Mouse (Mus musculus) embryonic facial prominence, embryonic 14.5 days (tissue): ENCODE data around the gene C2cd4c. TPM values are rescaled to one million over a fixed set of nuclear protein-coding genes. Genes with fewer than 3 reads are reported as not detected.
A peak's percentile ranks its signal among the peaks of the same experiment; 100 is the strongest.

Experiments
- ATAC-seq: fragments of 200-750 bp; cut with Nextera tagmentation; 2 replicates; pipeline ENCODE4 v1.8.0; 2017; ENCODE audit warnings: low read depth, moderate number of reproducible peaks, moderate TSS enrichment
- DNase-seq: peaks from one replicate; pipeline ENCODE4 v3.0.0-alpha.2; 2015; ENCODE audit warnings: low spot score
- H3K27ac ChIP-seq: fragments of 300-500 bp; sonication (generic); replicated peaks from 2 replicates; pipeline ENCODE4 v1.5.1; 2014; ENCODE audit warnings: low read depth, mild to moderate bottlenecking, low read length, moderate library complexity
- H3K27me3 ChIP-seq: fragments of 300-500 bp; sonication (generic); replicated peaks from 2 replicates; pipeline ENCODE4 v1.6.1; 2014; ENCODE audit warnings: low read length; ENCODE audit not compliant: control insufficient read depth, insufficient read depth
- H3K36me3 ChIP-seq: fragments of 300-500 bp; sonication (generic); 2 replicates; pipeline ENCODE4 v1.6.1; 2014; ENCODE audit warnings: low read length, mixed read lengths; ENCODE audit not compliant: control insufficient read depth, insufficient read depth
- H3K4me1 ChIP-seq: fragments of 300-500 bp; sonication (generic); 2 replicates; pipeline ENCODE4 v1.6.1; 2014; ENCODE audit warnings: antibody characterized with exemption, low read length; ENCODE audit not compliant: control insufficient read depth, insufficient read depth
- H3K4me2 ChIP-seq: fragments of 300-500 bp; sonication (generic); 2 replicates; pipeline ENCODE4 v1.6.1; 2014; ENCODE audit warnings: low read depth, mild to moderate bottlenecking, low read length, moderate library complexity, mixed read lengths
- H3K4me3 ChIP-seq: fragments of 300-500 bp; sonication (generic); 2 replicates; pipeline ENCODE4 v1.5.1; 2014; ENCODE audit warnings: low read depth, mild to moderate bottlenecking, low read length
- H3K9ac ChIP-seq: fragments of 300-500 bp; sonication (generic); 2 replicates; pipeline ENCODE4 v1.6.1; 2014; ENCODE audit warnings: low read depth, mild to moderate bottlenecking, low read length, moderate library complexity, mixed read lengths
- H3K9me3 ChIP-seq: fragments of 300-500 bp; sonication (generic); 2 replicates; pipeline ENCODE4 v1.6.1; 2016; ENCODE audit warnings: low read length; ENCODE audit not compliant: control insufficient read depth
- WGBS: fragments of 180-500 bp; shearing (Covaris S2); extraction: QIAGEN DNeasy Blood & Tissue Kit; methylation state at CpG from one replicate; pipeline ENCODE4 v1.1.7; 2014; 5-methylcytosine and 5-hydroxymethylcytosine counted together
- polyA plus RNA-seq: library from polyadenylated mRNA; unstranded; fragments of >200 nt; fragmentation: Nextera tagmentation; extraction: Ambion mirVana; gene quantifications from 2 replicates; pipeline ENCODE4 v1.2.1, GENCODE M21; 2014

Gene C2cd4c
- polyA plus RNA-seq, 1 experiment from 2014 or later: not detected

DNA sequence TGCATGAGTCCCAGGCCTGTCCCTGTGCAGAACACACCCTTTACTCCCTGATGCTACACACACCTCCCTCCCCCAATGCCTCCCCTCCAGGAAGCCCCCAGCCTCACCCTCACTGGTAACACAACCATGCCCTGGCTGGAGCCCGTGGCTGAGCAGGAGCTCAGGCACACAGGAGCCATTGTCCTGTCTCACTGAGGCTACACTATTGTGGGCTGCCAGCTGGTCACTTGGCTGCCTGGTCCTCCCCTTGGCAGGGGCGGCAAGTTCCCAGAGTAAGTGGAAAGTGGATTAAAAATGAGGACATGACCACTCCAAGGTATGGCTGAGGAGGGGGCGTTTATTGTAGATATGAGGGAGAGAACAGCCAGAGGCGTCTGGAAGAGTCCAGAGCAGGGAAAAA is 7.3 kb downstream of the C2cd4c start:
- H3K9me3 ChIP-seq: no peaks in the 10 kb centered on the region
- no peak for DNase-seq
- H3K36me3 ChIP-seq: no peaks in the 10 kb centered on the region
- no peak overlapping the region for H3K4me2 ChIP-seq
- WGBS: 47% methylated on average over 4 of the region's 4 CpGs
- no peak overlapping the region for H3K4me3 ChIP-seq
- no peaks in the 10 kb centered on the region for H3K4me1 ChIP-seq
- no peak overlapping the region for H3K27ac ChIP-seq
- no peak for ATAC-seq
- H3K27me3 ChIP-seq: peaks cover 10% of the 10 kb centered on the region
- H3K9ac ChIP-seq: no peak overlapping the region

DNA sequence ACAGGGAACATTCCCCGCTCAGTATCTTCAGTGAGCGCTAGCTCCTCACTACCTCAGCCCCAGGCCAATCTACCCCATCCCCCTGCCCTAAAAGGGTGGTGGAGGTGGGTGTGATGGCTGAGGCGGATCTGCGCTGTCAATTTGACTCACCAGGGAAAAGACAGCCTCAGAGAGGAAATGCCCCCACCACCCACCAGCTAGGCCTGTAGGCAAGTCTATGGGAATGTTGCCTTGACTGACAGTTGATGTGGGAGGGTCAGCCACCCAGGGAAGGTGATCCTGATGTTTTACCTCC is 15.9 kb downstream of the C2cd4c start:
- Histone ChIP-seq H3K9ac (no peak overlapping the region), H3K27me3 (peaks cover 7% of the 10 kb centered on the region), H3K9me3 (no peaks in the 10 kb centered on the region), H3K36me3 (no peaks in the 10 kb centered on the region), H3K4me3 (no peak overlapping the region), H3K4me2 (no peak overlapping the region), H3K4me1 (no peaks in the 10 kb centered on the region), H3K27ac (no peak overlapping the region)
- WGBS: 65% methylated on average over 4 of the region's 4 CpGs
- DNase-seq (no peak), ATAC-seq (no peak)

DNA sequence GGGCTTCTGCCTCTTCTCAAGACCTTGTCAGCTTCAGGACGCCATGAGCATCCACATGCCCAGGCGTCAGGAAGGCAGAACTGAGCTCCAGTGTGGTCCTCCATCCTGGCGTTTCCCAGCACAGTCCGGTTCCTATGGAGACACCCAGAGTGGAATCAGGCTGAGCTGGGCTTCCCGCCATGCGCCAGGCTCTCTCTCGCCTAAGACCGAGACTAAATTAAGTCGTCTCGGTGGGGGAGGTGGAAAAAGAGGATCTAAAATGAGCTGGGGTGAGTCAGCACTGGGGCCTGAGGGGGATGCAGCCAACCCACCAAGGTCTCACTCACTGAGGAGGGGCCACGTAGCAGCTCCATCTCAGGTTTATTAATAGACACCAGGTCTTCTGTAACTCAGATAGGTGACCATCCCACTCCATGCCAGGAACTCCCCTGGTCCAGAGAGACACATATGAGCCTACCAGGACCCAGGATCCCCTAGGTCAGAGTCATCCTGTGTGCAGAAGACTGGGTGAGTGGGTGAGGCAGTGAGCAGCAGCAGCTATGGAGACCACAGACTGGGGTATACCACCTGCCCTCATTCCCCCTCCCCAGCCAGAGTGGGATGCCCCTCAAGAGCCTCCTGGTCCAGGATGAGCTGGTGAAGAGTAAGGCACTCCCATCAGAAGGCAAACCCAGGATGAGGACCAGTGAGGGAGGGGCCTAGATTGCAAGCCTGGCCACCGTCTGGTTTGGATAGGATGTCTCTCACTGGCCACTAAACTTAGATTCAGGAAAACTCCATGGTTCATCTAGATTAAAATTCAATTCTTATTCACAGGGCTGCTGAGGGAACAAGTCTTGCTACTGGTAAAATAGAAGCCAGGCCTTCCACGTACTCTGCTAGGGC is 16.5 kb downstream of the C2cd4c start:
- H3K36me3 ChIP-seq: no peaks in the 10 kb centered on the region
- DNase-seq (peak; percentile 25), ATAC-seq (no peak)
- H3K9ac ChIP-seq: no peak overlapping the region
- H3K4me1 ChIP-seq: no peaks in the 10 kb centered on the region
- H3K27me3 ChIP-seq: peaks cover 7% of the 10 kb centered on the region
- H3K27ac ChIP-seq: no peak overlapping the region
- H3K9me3 ChIP-seq: no peaks in the 10 kb centered on the region
- WGBS: 27% methylated on average over 13 of the region's 13 CpGs
- no peak overlapping the region for H3K4me3 ChIP-seq
- no peak overlapping the region for H3K4me2 ChIP-seq

DNA sequence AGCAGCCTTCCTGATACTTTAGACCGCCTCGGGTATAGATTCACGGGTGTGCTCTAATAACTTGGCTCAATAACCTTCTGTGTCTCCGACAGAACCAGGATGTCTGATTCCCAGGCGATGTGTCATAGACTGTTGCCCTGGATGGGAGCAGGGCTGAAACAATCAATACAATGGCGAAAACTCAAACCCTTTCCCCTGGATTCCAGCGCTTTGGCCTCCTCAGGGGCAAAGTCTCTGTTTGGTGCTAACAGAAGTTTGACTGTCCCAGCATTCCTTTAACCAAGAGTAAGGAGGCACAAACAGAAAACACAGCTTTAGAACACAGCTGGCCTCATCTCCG is 18.3 kb downstream of the C2cd4c start:
- Histone ChIP-seq H3K27me3 (peaks cover 7% of the 10 kb centered on the region), H3K4me1 (no peaks in the 10 kb centered on the region), H3K4me3 (no peak overlapping the region), H3K4me2 (no peak overlapping the region), H3K36me3 (no peaks in the 10 kb centered on the region), H3K27ac (no peak overlapping the region), H3K9me3 (no peaks in the 10 kb centered on the region), H3K9ac (no peak overlapping the region)
- ATAC-seq (no peak), DNase-seq (no peak)
- WGBS: 53% methylated on average over 8 of the region's 8 CpGs

DNA sequence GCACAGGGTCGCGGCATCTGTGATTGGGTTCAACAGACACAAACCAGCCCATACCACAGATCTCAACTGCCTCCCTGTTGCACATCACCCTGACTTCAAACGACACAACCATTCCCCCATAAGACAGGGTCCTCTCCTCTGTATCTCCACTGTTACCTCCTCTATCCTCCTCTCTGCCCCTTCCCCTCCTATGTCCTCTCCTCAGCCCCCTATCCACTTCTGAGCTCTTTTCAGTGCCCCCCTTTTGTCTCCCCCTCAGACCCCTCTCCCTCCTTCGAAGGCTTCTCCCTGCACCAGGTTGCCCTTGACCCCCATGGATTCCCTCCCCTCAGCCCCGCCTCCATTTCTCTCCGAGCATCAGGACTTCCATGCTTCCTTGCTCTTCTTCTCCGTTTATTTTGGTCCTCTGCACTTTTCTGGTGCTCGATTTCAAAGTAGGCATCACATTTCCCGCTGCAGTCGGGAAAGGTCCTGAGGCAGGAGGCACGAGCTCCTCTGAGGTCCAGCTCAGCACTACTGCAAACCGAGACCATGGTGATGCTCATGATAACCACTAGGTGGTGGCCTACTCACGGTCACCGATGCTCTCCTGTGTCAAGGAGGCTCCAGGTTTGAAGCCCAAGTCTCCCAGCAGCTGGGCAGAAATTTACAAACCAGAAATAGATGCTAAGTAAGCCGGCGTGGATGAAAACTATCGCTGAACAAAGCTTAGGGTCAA is 18.8 kb downstream of the C2cd4c start:
- Histone ChIP-seq H3K27me3 (peaks cover 7% of the 10 kb centered on the region), H3K4me3 (no peak overlapping the region), H3K27ac (no peak overlapping the region), H3K9me3 (no peaks in the 10 kb centered on the region), H3K4me2 (no peak overlapping the region), H3K4me1 (no peaks in the 10 kb centered on the region), H3K9ac (no peak overlapping the region), H3K36me3 (no peaks in the 10 kb centered on the region)
- 14% methylated on average over 17 of the region's 17 CpGs for WGBS
- ATAC-seq (peak; percentile 92), DNase-seq (peak; percentile 89)

DNA sequence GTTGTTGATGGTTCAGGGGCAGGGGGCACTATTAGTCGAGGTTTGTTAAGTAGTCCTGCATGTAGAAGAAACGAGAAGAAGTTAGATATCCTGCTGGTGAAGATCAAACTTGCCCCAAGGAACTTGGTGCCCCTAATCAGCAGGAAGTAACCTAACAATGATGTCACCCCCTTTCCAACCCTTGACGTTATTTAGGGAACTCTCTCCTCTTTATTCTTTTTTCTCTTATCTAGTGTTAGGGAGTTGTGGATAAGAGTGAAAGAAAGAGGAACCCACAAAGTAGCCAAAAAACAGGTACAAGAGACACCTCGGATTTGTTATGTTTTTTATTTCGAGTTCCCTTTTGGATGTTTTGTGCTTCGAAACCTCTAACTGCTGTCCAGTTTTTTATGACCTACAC is 19.7 kb downstream of the C2cd4c start:
- Histone ChIP-seq H3K27me3 (peaks cover 7% of the 10 kb centered on the region), H3K4me1 (no peaks in the 10 kb centered on the region), H3K9me3 (no peaks in the 10 kb centered on the region), H3K4me2 (no peak overlapping the region), H3K27ac (no peak overlapping the region), H3K36me3 (no peaks in the 10 kb centered on the region), H3K9ac (no peak overlapping the region), H3K4me3 (no peak overlapping the region)
- ATAC-seq: no peak
- WGBS: 52% methylated on average over 6 of the region's 6 CpGs
- DNase-seq: no peak

DNA sequence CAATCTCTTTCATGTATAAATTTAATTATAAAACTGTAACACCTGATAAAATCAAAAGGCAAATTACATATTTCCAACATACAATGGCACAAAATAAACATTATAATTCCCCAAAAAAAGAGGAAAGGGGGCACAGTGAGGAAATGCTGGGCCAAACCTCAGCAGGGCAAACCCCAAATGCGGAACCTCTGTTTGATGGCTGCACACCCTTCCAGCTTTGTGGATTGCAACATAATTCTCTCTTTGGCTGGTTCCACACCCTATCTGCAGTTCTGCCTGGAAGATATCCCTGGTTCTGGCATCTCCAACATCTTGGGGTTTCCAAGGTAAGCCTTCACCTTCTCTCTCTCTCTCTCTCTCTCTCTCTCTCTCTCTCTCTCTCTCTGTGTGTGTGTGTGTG is 23.1 kb downstream of the C2cd4c start:
- DNase-seq: no peak
- ATAC-seq: no peak
- H3K4me1 ChIP-seq: no peaks in the 10 kb centered on the region
- H3K27me3 ChIP-seq: peaks cover 7% of the 10 kb centered on the region
- H3K36me3 ChIP-seq: no peaks in the 10 kb centered on the region
- no peak overlapping the region for H3K27ac ChIP-seq
- H3K4me2 ChIP-seq: no peak overlapping the region
- H3K4me3 ChIP-seq: no peak overlapping the region
- no peaks in the 10 kb centered on the region for H3K9me3 ChIP-seq
- 95% methylated on average over 1 of the region's 1 CpGs for WGBS
- no peak overlapping the region for H3K9ac ChIP-seq

DNA sequence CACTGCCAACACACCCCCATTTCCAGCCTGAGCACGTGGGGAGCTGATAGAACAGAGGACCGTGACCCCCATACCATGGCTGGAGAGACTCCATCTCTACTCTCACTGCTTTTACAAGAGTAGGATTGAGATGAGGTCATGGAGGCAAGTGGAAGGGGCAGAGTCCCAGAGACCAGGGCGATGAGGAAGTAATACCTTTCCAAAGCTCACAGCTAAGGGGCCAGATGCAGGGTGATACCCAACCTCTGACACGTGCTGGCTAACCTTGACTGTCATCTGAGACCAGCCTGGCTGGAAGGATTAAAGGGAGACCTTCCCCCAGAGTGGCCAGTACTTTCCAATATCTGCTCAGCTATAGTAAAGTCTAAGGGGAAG is 26.1 kb downstream of the C2cd4c start:
- Histone ChIP-seq H3K4me1 (no peaks in the 10 kb centered on the region), H3K36me3 (no peaks in the 10 kb centered on the region), H3K27me3 (no peaks in the 10 kb centered on the region), H3K4me2 (no peak overlapping the region), H3K9me3 (no peaks in the 10 kb centered on the region), H3K9ac (no peak overlapping the region), H3K27ac (no peak overlapping the region), H3K4me3 (no peak overlapping the region)
- no peak for ATAC-seq
- WGBS: 71% methylated on average over 3 of the region's 4 CpGs
- no peak for DNase-seq
